Mouse (Mus musculus) neural tube, embryonic 11.5 days (tissue): ENCODE measurements around the gene Zfp964. TPM values are rescaled to one million over a fixed set of nuclear protein-coding genes. Genes with fewer than 3 reads are reported as not detected.
"Not testable (repeated sequence)": the region's sequence is repeated elsewhere in the genome, so short reads cannot be mapped to it uniquely, and the experiment has no call there.

Source experiments
- ATAC-seq: fragments of 200-750 bp; cut with Nextera tagmentation; 2 replicates; pipeline ENCODE4 v1.8.0; 2017; ENCODE audit warnings: moderate number of reproducible peaks, mild to moderate bottlenecking, moderate TSS enrichment, moderate library complexity; ENCODE audit not compliant: insufficient read depth, low FRiP score, low TSS enrichment
- DNase-seq: peaks from one replicate; pipeline ENCODE4 v3.0.0-alpha.2; 2015; ENCODE audit warnings: low spot score
- H3K27ac ChIP-seq: fragments of 300-500 bp; sonication (generic); 2 replicates; pipeline ENCODE4 v1.5.1; 2014; ENCODE audit warnings: low read depth, mild to moderate bottlenecking, low read length
- H3K27me3 ChIP-seq: fragments of 300-500 bp; sonication (generic); 2 replicates; pipeline ENCODE4 v1.6.1; 2014; ENCODE audit warnings: mild to moderate bottlenecking, low read length, mixed read lengths; ENCODE audit not compliant: control insufficient read depth, insufficient read depth
- H3K36me3 ChIP-seq: fragments of 300-500 bp; sonication (generic); 2 replicates; pipeline ENCODE4 v1.6.1; 2014; ENCODE audit warnings: mild to moderate bottlenecking, low read length, moderate library complexity, mixed read lengths; ENCODE audit not compliant: control insufficient read depth, insufficient read depth
- H3K4me1 ChIP-seq: fragments of 300-500 bp; sonication (generic); 2 replicates; pipeline ENCODE4 v1.6.1; 2014; ENCODE audit warnings: low read length, mixed read lengths; ENCODE audit not compliant: control insufficient read depth, insufficient read depth
- H3K4me2 ChIP-seq: fragments of 300-500 bp; sonication (generic); 2 replicates; pipeline ENCODE4 v1.6.1; 2014; ENCODE audit warnings: low read depth, mild to moderate bottlenecking, moderate library complexity
- H3K4me3 ChIP-seq: fragments of 300-500 bp; sonication (generic); 2 replicates; pipeline ENCODE4 v1.5.1; 2014; ENCODE audit warnings: low read depth, low read length
- H3K9ac ChIP-seq: fragments of 300-500 bp; sonication (generic); 2 replicates; pipeline ENCODE4 v1.6.1; 2014; ENCODE audit warnings: mild to moderate bottlenecking, low read length
- H3K9me3 ChIP-seq: fragments of 300-500 bp; sonication (generic); 2 replicates; pipeline ENCODE4 v1.6.1; 2016; ENCODE audit warnings: low read length; ENCODE audit not compliant: control insufficient read depth
- WGBS: fragments of 180-500 bp; shearing (Covaris S2); extraction: QIAGEN DNeasy Blood & Tissue Kit; methylation state at CpG from one replicate; pipeline ENCODE4 v1.1.7; 2014; 5-methylcytosine and 5-hydroxymethylcytosine counted together
- polyA plus RNA-seq: library from polyadenylated mRNA; unstranded; fragments of >200 nt; fragmentation: Nextera tagmentation; extraction: Ambion mirVana; gene quantifications from 2 replicates; pipeline ENCODE4 v1.2.1, GENCODE M21; 2014

The Zfp964 gene
- polyA plus RNA-seq, 1 experiment from 2014 or later = 1.8 TPM

DNA sequence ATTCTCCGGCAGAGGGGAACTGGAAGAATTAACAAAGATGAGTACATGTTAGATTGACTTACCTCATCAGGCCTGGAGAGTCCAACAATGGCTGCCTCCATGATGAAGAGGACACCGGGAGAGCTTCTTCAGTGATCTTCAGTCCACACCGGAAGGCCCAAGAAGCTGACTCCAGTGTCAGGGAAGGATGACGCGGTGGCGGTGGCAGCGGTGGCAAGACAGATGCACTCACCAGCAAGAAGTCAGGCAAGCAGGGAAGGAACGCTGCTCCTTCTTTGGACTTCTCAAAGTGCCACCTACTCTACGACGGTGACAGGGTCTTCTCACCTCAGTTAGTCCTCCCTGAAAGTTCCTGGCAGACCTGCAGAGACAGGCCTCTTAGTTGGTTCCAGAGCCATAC, 56.3 kb downstream of the Zfp964 start, which contains the start of gene Zfp869:
TSS of gene Zfp869 (minus strand) at position 101 of the 400 bp plus-strand sequence.
- H3K9ac ChIP-seq, DNase-seq, H3K4me1 ChIP-seq, ATAC-seq, H3K27me3 ChIP-seq, H3K4me3 ChIP-seq, H3K4me2 ChIP-seq, H3K27ac ChIP-seq, H3K9me3 ChIP-seq: not testable (repeated sequence)
- peaks cover 29% of the 10 kb centered on the region for H3K36me3 ChIP-seq
- WGBS = 99% methylated on average over 8 of the region's 10 CpGs

DNA sequence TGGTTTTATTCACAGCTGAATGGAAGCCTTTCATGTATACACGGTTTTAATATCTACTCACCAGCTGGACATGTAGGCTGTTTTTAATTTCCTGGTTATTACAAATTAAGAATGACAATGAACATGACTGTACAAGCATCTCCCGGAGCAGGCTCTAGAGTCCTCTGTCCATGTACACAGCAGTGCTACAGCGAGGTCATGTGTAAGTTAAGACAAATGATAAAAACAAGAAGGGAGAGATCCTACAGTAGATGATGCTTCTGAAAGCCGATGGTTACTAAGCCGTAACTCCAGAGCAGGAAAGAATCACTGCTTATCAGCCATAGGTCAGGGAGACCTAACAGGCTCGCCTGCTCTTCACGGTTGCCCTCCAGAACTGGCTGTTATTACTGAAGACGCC, 59.2 kb downstream of the Zfp964 start:
- DNase-seq (no peak), ATAC-seq (no peak)
- peaks cover 5% of the 10 kb centered on the region; the same call in 1 of the 2 replicates for H3K4me1 ChIP-seq
- no peaks in the 10 kb centered on the region for H3K9me3 ChIP-seq
- 95% methylated on average over 8 of the region's 8 CpGs for WGBS
- no peaks in the 10 kb centered on the region for H3K27me3 ChIP-seq
- no peak overlapping the region for H3K4me2 ChIP-seq
- H3K27ac ChIP-seq = no peak overlapping the region
- no peak overlapping the region for H3K9ac ChIP-seq
- peaks cover 6% of the 10 kb centered on the region for H3K36me3 ChIP-seq
- H3K4me3 ChIP-seq = no peak overlapping the region

DNA sequence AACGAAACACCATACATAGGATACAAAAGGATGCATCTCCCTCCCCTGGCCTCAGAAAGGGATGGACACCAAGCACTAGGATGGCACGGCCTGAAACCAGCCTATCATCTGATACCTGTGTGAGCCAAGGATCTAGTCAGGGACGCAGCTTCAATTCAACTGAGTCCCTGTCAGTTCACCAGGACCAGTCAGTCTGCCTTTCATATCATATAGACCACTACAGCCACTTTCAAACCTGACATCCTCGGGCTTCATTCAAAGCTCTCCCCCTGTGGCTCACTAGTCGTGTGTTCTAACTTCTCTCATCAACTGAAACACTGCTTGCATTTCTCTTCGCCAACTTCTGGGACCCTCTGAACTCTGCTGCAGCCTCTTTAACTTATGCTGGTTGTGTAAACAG, 61.1 kb downstream of the Zfp964 start:
- H3K9me3 ChIP-seq = no peaks in the 10 kb centered on the region
- peaks cover 5% of the 10 kb centered on the region; the same call in 1 of the 2 replicates for H3K4me1 ChIP-seq
- peak overlapping the region; percentile 2; the same call in 1 of the 2 replicates for H3K4me3 ChIP-seq
- no peaks in the 10 kb centered on the region for H3K27me3 ChIP-seq
- H3K36me3 ChIP-seq = no peaks in the 10 kb centered on the region
- no peak for ATAC-seq
- no peak for DNase-seq
- no peak overlapping the region for H3K27ac ChIP-seq
- 88% methylated on average over 6 of the region's 6 CpGs for WGBS
- H3K4me2 ChIP-seq = peak overlapping the region; percentile 41
- H3K9ac ChIP-seq = no peak overlapping the region

Other genes with a start within 250 kb of the Zfp964 start
- gene Gm9495, start 200.9 kb upstream of the Zfp964 start, polyA plus RNA-seq = not detected in 2 replicates
- not detected in 2 replicates for gene Gm7697, start 131.5 kb upstream of the Zfp964 start, polyA plus RNA-seq
- gene Zfp868, start 28.9 kb upstream of the Zfp964 start, polyA plus RNA-seq = 34.4 and 35.2 TPM in 2 replicates
- gene Zfp869, start 56.2 kb downstream of the Zfp964 start, polyA plus RNA-seq = 37.0 and 37.1 TPM in 2 replicates
- gene Zfp963, start 95.5 kb downstream of the Zfp964 start, polyA plus RNA-seq = 7.6 and 8.8 TPM in 2 replicates
- 0.36 TPM in 1 of 2 replicates, not detected in the other for gene Gm20422, start 120.4 kb downstream of the Zfp964 start, polyA plus RNA-seq
- 47.7 and 50.1 TPM in 2 replicates for gene Atp13a1, start 136.7 kb downstream of the Zfp964 start, polyA plus RNA-seq
- 39.5 and 42.0 TPM in 2 replicates for gene Zfp866, start 136.7 kb downstream of the Zfp964 start, polyA plus RNA-seq
- gene Gmip, start 154.2 kb downstream of the Zfp964 start, polyA plus RNA-seq = 10.9 and 14.2 TPM in 2 replicates
- 0.73 and 1.2 TPM in 2 replicates for gene Lpar2, start 167.9 kb downstream of the Zfp964 start, polyA plus RNA-seq
- 28.8 and 31.2 TPM in 2 replicates for gene Pbx4, start 178.0 kb downstream of the Zfp964 start, polyA plus RNA-seq
- gene Cilp2, start 233.2 kb downstream of the Zfp964 start, polyA plus RNA-seq = 0.47 and 0.86 TPM in 2 replicates
- 4.1 and 4.8 TPM in 2 replicates for gene Tssk6, start 247.7 kb downstream of the Zfp964 start, polyA plus RNA-seq
- 151 and 161 TPM in 2 replicates for gene Ndufa13, start 248.1 kb downstream of the Zfp964 start, polyA plus RNA-seq
- 3.7 and 5.0 TPM in 2 replicates for gene Yjefn3, start 248.2 kb downstream of the Zfp964 start, polyA plus RNA-seq